Mouse (Mus musculus): Measurements from ENCODE around the gene A830018L16Rik.

A830018L16Rik gene

DNA sequence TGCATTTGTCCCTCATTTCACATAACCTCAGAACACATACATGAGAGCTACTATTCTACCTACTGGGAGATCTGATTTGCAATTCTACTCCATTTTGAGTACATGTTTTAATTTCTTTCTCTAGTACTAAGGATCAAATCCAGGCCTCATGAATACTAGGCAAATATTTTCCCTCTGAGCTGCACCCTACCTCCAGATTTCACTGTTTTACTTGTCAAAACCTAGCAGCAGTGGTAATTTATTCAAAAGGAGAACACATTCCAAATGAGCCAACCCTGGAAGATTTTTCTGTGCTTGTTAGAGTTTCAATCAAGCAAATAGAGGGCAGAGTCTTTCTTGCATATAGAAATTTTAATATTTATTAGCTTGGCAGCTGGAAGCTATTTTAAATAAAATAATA is 238.9 kb downstream of the A830018L16Rik start:
- no peak for DNase-seq

DNA sequence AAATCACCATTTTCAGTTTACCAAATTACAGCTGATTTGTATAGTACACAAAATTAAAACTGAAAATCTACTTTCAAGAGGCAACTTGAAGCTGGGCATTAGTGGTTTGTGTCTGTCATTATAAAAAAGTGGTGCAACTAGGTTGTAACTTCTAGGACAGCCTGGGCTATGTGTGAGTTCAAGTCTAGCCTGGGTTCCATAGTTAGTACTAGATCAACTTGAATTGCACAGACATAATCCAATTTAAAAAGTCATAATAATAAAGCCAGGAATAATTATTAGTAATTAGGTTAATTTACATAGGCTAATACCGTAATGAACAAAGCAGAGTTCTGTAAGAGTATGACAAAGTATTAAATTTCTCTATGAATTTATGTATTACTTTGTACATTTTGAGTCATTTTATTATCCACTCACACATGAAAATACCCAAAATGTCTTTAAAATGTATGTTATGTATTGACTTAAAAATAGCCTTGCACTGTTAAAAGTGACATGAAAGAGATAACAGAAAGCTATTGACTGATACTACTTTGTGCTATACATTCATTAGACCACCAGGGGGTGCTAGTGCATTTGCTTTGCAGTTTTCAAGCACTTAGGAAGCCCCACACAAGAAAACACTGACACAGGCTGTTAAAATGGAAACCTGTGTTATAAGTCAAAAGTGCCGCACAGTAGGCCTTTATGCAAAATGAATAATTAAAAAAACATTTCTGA is 243.6 kb downstream of the A830018L16Rik start:
- no peak for DNase-seq

DNA sequence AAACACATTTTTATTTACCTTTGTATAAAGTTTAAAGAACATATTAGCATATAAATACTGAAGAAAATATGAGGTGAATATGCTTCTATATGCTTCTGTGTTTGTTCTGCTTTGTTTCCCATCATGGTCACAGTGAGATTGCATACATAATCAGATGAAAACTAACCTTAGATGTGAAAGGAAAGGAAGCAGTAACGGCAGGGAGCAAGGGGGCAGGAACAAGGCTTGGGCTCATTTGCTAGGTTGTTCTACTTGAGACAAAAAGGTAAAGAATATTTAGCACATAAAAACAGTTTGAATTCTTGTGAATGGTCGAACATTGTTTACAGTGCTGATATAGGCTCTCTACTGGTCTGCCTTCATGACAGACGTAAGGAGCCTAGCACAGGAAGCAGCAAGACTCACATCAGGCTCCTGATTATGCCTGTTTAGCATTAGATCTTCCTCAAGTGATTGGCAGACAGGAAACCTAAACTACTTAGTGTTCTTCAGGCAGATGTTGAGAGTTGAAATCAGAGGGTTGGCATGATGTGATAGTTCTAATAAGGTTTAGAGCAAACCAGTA is 244.2 kb downstream of the A830018L16Rik start:
- no peak for DNase-seq

- no peak for DNase-seq
Measured at GRCm38 (mm10) chr1:11744749-11745314, 330.9 kb downstream of the A830018L16Rik start.

- no peak for DNase-seq
Measured at GRCm38 (mm10) chr1:11748424-11748823, 334.5 kb downstream of the A830018L16Rik start.

GRCm38 (mm10) chr1:11750065-11750464 is 336.2 kb downstream of the A830018L16Rik start:
- no peak for DNase-seq

DNA sequence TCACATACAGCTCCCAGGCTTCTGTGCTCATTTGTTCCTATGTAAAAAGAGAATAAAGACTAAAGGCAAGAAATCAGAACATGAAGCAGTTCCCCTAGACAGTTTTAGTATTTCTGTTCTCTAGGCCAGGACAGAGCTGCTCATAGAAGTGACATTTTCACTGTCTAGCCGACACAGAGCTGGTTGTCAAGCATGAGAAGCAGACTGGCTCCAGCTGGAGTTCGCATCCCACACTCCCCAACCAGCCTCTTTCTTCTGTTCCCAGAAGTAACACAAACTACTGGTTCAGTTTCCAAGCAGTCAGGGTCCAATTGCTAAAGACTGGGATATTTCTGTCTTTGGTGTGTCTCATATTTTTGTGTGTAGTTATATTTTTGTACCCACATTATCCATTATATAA is 336.7 kb downstream of the A830018L16Rik start:
- no peak for DNase-seq

- DNase-seq = no peak
Measured at GRCm38 (mm10) chr1:11751996-11752395, 338.1 kb downstream of the A830018L16Rik start.

GRCm38 (mm10) chr1:11788264-11788663 is 374.4 kb downstream of the A830018L16Rik start:
- no peak for DNase-seq

DNA sequence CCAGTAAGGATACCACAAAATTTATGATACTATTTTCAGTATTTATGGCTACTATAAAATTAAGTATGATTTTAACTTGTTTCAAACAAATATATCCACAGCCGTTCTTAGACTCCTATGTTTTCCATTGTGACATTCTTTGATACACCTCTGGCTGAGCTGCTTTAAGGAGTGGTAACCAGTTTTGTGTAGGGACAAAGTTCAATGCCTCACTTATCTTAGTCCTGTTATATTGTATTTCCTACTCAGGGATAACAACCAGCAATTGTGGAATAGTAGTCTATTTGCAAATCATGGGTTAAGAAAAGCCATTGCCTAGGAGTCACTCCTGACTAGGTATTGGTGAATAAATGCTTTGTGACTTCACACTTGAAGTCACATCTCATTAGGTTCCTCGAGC is 378.9 kb downstream of the A830018L16Rik start:
- DNase-seq = no peak

DNA sequence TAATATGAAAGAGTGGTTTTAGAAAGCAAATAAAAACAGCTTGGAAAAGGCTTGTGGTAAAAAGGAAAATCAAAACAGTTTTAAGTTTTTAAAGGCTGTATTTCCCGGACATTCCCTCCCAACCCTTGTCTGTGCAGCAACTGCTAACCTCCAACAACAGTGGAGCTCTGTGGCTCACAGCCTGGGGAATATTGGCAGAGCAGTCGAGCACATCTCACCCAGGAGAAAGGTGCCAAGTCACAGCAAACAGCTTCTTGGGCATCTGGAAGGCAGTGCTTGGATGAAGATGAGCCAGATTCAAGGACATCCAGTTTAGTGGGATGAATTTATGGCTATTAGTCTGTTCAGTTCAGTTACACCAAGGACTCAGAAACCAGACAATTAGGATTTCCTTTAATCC is 381.8 kb downstream of the A830018L16Rik start:
- no peak for DNase-seq

DNA sequence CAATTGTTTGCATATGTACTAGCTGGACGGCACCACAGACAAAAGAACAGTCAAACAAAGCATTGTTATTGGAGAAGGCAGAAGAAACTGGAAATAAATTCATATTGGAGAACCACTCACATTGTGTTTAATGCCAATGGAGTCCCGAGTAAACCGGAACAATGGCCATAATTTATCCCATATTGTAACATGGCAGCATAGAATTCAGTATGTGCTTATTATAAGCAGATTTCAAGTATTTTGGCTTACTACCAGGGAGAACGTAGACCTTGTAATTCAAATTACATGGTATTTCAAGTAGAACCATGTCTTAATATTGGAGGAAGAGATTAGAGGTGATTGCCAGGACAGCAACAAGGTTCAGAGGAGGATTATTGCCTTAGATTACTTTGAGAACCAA is 458.9 kb downstream of the A830018L16Rik start:
- DNase-seq = no peak

GRCm38 (mm10) chr1:11873573-11873972 is 459.7 kb downstream of the A830018L16Rik start:
- DNase-seq = no peak

- DNase-seq = no peak
Measured at GRCm38 (mm10) chr1:11881706-11882105, 467.8 kb downstream of the A830018L16Rik start.

- no peak for DNase-seq
Measured at GRCm38 (mm10) chr1:11895715-11896114, 481.8 kb downstream of the A830018L16Rik start.

DNA sequence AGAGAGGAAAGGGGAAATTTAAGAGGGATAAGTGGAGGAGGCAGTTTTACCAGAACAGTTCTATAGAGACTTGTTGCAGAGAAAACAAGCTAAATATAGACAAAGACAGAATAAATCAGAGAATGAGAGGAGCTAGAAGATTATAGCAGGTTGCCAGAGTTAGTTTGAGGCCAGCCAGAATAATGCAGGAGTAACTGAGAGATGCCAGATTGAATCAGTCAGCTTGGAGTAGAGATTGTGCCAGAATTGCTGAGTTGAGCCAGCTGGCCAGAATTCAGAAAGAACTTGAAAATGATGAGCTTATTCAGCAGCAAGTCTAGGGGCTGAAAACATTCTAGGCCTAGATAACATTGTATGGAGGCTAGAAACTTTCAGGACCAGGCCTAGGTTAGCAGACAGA is 502.0 kb downstream of the A830018L16Rik start:
- DNase-seq = no peak

- DNase-seq = no peak
Measured at GRCm38 (mm10) chr1:11936984-11937383, 523.1 kb downstream of the A830018L16Rik start.

GRCm38 (mm10) chr1:11959421-11960206 is 545.7 kb downstream of the A830018L16Rik start:
- DNase-seq = no peak

GRCm38 (mm10) chr1:11982590-11983136 is 568.8 kb downstream of the A830018L16Rik start:
- DNase-seq = no peak

DNA sequence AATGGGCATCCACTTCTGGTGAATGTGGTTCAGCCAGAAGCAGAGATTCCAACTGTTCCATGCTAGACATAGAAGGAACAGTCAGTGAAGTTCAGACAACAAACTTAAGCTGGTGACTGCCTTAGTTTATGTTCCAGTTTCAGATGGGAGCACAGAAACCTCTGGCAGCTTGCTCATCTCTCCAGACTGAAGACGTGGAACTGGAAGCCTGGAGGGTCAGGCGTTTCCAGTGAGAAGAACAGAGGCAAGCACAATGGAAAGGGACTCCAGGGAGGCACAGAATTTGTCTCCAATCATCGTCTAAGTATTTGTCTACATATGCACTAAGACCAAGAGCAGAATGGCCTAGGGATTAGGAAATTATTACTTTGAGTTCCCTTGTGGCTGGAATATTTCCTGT is 576.1 kb downstream of the A830018L16Rik start:
- DNase-seq = no peak

DNA sequence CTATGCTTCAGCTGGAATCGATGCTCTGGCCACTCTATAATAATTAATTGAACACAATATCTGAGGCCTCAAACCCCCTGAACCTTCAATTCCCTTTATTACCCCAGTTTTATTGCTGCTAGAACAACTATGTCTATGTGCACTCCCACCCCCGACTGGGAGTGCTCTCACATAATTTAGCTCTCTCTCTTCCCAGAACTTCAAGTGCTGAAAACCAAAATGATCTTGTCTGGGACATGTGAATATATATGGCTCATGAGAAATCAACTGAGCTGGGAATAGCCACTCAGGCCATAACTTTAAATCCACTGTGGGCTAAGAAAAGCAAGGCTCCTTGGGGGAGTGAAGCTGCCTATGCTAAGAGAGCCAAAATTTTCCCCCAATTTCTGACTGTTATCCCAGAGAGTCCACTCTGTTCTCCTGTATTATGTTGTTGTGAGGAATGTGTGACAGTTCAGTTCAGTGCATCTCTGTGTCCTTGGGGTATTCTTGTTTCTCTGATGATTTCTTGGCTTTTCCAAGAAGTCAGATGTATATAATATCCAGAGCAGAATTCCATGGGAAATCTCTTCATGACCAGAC is 582.5 kb downstream of the A830018L16Rik start:
- no peak for DNase-seq

DNA sequence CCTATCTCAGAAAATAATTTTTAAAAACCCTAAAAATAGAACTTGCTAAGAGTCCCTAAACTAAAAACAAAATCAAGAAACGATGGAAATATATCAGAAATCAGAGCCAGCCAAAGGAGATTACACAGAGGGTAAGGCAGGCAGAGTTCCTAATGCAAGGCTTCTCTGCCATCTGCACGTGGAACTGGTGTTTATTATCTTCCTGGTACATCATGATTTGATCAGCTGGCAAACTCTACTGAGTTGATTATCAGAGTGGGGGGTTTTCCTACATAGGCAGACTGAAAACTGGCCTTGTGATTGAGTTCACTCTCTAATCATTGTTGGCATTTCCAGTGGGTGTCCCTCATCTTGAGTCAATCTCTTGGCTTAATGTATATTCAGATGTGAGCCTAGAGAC is 583.7 kb downstream of the A830018L16Rik start:
- no peak for DNase-seq

DNA sequence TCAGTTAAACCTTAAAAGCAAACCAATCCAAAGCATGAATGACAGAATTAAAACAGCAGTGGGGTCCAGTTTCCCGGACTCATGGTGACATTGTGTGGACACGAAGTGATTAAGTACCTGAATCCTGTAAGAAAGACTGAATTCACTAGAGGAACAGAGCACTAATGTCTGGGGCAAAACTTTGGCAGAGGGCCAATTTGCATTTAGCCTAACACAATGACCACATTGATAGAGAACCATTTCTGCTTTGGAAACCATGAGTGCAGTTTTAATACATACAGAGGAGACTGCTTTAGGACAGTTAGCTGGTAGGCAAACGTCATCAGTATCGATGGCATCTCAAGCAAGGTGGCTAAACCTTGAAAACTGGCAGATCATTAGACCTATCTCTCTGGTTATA is 586.7 kb downstream of the A830018L16Rik start:
- no peak for DNase-seq

Data from thymus, postnatal 4 days (tissue).